Mouse (Mus musculus): ENCODE results near the gene Cryga. TPM values are rescaled to one million over a fixed set of nuclear protein-coding genes. Genes with fewer than 3 reads are reported as not detected.
A peak's percentile ranks its signal among the peaks of the same experiment; 100 is the strongest.
"Not testable (repeated sequence)": the region's sequence is repeated elsewhere in the genome, so short reads cannot be mapped to it uniquely, and the experiment has no call there.

Gene Cryga
- total RNA-seq, 1 experiment from 2014 or later: not detected

DNA sequence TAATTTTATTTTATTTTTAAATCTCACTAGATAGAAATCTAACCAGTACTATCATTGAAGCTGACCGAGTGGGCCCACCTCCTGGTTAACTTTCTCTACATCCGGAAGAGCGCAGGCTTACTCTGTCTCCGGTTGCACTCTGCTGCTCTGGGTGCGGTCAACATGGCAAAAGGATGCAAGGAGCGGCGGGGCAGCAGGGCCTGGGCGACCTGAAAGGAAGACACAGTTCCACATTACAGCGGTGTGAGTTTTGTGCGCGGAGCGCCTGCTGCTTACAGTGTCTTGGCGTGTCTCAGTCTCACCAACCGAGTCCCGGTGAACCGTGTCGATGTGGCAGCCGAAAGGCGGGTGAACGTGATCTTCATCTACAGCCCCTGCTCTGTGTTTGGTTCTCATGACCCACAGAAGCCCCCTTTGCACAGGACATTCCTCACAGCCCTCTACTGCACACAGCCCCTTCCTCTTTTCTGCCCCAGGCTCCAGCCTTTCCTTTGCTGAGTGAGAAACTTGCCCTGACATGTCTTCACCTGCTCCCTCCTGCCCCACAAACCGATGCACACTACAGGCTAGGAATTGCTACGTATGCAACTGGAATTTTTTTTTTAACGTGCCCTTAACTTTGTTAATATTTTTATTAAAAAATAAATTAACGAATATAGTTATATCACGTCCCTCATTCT, 6.7 kb upstream of the Cryga start:
- ATAC-seq (replicated peaks in 1 of 2; ENCODE audit: insufficient read depth in 1 of 2, low FRiP score in 2 of 2, low TSS enrichment in 1 of 2, low read depth in 1 of 2, poor library complexity in 2 of 2, severe bottlenecking in 2 of 2): no peak; a peak in 1 of 4 replicates

DNA sequence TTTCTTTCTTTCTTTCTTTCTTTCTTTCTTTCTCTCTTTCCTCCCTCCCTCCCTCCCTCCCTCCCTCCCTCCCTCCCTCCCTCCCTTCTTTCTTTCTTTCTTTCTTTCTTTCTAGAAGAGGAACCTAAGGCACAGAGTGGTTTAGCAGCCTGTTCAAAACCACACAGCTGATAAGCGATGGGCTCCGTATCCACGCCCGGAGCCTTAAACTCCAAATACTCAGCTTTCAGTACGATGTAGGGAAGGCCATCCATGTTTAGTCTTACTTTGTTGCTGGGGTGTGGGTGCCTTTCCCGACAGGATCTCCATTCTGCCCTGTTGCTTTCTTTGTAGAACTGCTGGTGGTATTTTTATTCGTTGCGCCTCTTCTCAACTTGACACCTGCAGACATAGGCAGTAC, 6.0 kb upstream of the Cryga start:
- ATAC-seq (replicated peaks in 1 of 2; ENCODE audit: insufficient read depth in 1 of 2, low FRiP score in 2 of 2, low TSS enrichment in 1 of 2, low read depth in 1 of 2, poor library complexity in 2 of 2, severe bottlenecking in 2 of 2): no peak

GRCm38 (mm10) chr1:65107654-65108279, 4.6 kb upstream of the Cryga start:
- peak in 1 of 2 experiments; percentile 56; a peak in 1 of 4 replicates for ATAC-seq (replicated peaks in 1 of 2; ENCODE audit: insufficient read depth in 1 of 2, low FRiP score in 2 of 2, low TSS enrichment in 1 of 2, low read depth in 1 of 2, poor library complexity in 2 of 2, severe bottlenecking in 2 of 2)

DNA sequence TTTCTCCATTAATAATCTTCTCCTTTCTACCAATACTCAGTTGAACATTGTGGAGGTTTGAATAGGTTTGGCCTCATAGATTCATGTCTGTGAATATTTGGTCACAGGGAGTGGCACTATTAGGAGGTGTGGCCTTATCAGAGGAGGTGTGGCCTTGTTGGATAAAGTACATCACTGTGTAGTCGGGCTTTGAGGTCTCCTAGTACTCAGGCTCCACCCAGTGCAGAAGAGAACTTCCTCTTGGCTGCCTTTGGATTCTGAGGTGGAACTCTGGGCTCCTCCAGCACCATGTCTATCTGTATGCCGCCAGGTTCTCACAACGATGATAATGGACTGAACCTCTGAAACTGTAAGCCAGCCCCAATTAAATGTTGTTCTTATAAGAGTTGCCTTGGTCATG, 6.2 kb downstream of the Cryga start:
- no peak for ATAC-seq (replicated peaks in 1 of 2; ENCODE audit: insufficient read depth in 1 of 2, low FRiP score in 2 of 2, low TSS enrichment in 1 of 2, low read depth in 1 of 2, poor library complexity in 2 of 2, severe bottlenecking in 2 of 2)

DNA sequence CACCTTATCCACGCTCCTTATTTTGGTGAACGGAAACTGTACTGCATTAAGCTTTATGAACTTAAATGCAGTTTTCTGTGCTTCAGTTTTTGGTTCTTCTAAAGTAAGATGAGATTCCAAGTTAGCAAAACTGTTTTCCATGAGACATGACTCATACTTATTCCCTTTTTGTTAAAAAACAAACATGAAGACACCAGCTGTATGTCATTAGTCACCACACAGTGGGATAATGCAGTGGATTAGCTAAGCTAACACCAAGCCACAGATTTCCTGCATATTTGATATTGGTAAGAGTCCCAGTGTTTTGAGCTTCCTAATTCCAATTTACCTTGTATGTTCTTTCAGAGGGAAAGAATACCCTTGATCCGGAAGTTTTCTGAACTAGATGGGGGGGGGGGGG, 11.6 kb downstream of the Cryga start:
- no peak for ATAC-seq (replicated peaks in 1 of 2; ENCODE audit: insufficient read depth in 1 of 2, low FRiP score in 2 of 2, low TSS enrichment in 1 of 2, low read depth in 1 of 2, poor library complexity in 2 of 2, severe bottlenecking in 2 of 2)

DNA sequence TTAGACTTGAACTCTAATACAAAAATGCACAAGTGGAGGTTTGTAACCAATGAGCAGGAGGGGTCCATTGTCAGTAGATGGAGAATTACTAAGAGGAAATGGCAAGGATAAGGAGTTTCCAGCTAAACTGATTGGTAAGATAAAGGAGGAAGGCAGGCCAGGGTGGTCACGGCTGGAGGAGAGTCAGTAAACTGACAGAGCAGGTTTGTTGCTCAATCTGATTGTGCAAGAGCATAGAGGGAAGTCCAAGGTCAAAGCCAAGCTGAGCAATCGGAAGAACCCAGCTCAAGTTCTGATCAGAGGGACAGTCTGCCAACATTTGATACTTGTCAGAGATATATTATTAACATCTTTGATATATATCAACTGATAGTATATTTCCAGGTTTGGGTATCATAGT, 12.8 kb downstream of the Cryga start:
- peak; percentile 46 to 78; a peak in 3 of 4 replicates for ATAC-seq (replicated peaks in 1 of 2; ENCODE audit: insufficient read depth in 1 of 2, low FRiP score in 2 of 2, low TSS enrichment in 1 of 2, low read depth in 1 of 2, poor library complexity in 2 of 2, severe bottlenecking in 2 of 2)

DNA sequence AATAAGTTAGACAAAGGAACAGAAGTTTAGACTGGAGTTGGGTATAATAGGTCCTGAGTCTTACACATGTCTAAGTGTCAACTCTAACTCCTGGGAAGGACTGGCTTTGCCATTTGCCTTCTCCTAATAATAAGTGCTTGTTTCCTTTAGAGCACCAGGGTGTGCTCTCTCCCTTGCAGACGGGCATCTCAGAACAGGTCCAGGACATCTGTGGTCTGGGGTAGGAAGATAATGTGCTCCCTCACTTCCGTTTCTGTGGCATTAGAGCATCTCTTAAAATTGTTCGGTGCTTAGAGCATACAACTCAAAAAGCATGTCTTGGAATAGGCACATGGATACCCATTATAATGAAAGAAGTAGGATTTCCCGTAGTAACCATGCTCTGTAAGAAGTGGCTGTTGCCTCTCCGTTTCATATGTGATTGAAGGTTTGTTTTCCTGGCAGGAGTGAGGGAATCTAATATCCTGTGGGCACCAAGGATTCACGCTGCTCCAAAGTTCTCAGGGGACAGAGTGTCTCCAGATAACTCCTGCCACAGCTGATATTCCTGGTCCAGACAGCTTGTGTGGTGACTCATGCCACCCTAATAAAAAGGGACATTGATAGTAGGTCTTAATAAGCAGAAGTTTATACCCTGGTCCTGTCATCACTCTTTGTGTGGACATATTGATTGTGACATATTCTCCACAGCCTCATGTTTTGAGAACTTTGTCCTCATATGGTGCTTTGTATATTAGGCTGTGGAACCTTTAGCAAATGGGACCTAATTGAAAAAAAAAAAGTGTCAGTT, 14.4 kb downstream of the Cryga start:
- ATAC-seq (replicated peaks in 1 of 2; ENCODE audit: insufficient read depth in 1 of 2, low FRiP score in 2 of 2, low TSS enrichment in 1 of 2, low read depth in 1 of 2, poor library complexity in 2 of 2, severe bottlenecking in 2 of 2): peak in 1 of 2 experiments; percentile 70; a peak in 1 of 4 replicates

- no peak for ATAC-seq (replicated peaks in 1 of 2; ENCODE audit: insufficient read depth in 1 of 2, low FRiP score in 2 of 2, low TSS enrichment in 1 of 2, low read depth in 1 of 2, poor library complexity in 2 of 2, severe bottlenecking in 2 of 2)
Observed at GRCm38 (mm10) chr1:65082188-65082587, 21.0 kb downstream of the Cryga start, which contains the start of gene Crygb. Crygb (minus strand) TSS chr1:65082288.

DNA sequence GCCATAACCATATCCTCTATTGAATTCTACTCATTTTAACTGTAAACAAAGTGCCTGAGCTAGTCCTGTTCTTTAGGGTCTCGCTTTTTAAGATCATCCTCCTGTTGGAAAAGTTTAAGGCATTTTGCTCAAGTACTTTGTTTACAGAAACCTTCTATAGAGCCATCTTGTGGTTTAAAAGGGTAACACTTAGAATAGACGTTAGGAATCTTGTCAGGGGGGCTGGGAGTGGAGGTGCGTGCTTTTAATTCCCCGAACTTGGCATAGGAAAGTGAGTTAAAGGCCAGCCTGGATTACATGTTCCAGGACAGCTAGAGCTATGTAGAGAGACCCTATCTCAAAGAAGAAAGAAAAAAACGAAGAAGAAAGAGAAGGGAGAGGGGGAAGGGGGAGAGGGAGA, 27.6 kb downstream of the Cryga start:
- no peak for ATAC-seq (replicated peaks in 1 of 2; ENCODE audit: insufficient read depth in 1 of 2, low FRiP score in 2 of 2, low TSS enrichment in 1 of 2, low read depth in 1 of 2, poor library complexity in 2 of 2, severe bottlenecking in 2 of 2)

- ATAC-seq (replicated peaks in 1 of 2; ENCODE audit: insufficient read depth in 1 of 2, low FRiP score in 2 of 2, low TSS enrichment in 1 of 2, low read depth in 1 of 2, poor library complexity in 2 of 2, severe bottlenecking in 2 of 2): no peak
Observed at GRCm38 (mm10) chr1:65073589-65073988, 29.6 kb downstream of the Cryga start, which contains the start of gene Crygc. Crygc (minus strand) TSS chr1:65073689.

- ATAC-seq (replicated peaks in 1 of 2; ENCODE audit: insufficient read depth in 1 of 2, low FRiP score in 2 of 2, low TSS enrichment in 1 of 2, low read depth in 1 of 2, poor library complexity in 2 of 2, severe bottlenecking in 2 of 2): no peak
Observed at GRCm38 (mm10) chr1:65067842-65068241, 35.3 kb downstream of the Cryga start.

GRCm38 (mm10) chr1:65064201-65064600, 39.0 kb downstream of the Cryga start:
- no peak for ATAC-seq (replicated peaks in 1 of 2; ENCODE audit: insufficient read depth in 1 of 2, low FRiP score in 2 of 2, low TSS enrichment in 1 of 2, low read depth in 1 of 2, poor library complexity in 2 of 2, severe bottlenecking in 2 of 2)

DNA sequence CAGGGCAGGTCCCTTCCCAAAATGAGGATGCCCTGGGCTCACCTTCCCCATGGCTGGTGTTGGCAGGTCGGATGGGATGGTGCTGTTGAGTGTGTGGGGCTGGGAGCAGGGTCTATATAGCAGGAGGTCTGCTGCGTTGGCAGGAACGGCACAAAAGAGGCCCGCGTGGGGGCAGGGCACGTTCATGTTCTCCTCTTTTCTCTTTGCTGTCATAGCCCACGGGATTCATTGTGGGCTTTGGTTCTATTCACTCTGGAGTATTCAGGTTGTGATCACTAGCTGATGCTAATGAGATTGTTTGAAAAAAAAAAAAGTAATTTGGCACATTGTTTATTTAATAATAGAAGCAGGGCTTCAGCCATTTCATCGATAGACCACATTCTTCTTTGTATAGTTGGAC, 39.8 kb downstream of the Cryga start, which contains the start of gene Crygd:
Gene Crygd (minus strand): TSS at position 101 of the 400 bp plus-strand sequence.
- ATAC-seq (replicated peaks in 1 of 2; ENCODE audit: insufficient read depth in 1 of 2, low FRiP score in 2 of 2, low TSS enrichment in 1 of 2, low read depth in 1 of 2, poor library complexity in 2 of 2, severe bottlenecking in 2 of 2): no peak

- ATAC-seq (replicated peaks in 1 of 2; ENCODE audit: insufficient read depth in 1 of 2, low FRiP score in 2 of 2, low TSS enrichment in 1 of 2, low read depth in 1 of 2, poor library complexity in 2 of 2, severe bottlenecking in 2 of 2): no peak
Observed at GRCm38 (mm10) chr1:65052140-65052539, 51.0 kb downstream of the Cryga start.

- ATAC-seq (replicated peaks in 1 of 2; ENCODE audit: insufficient read depth in 1 of 2, low FRiP score in 2 of 2, low TSS enrichment in 1 of 2, low read depth in 1 of 2, poor library complexity in 2 of 2, severe bottlenecking in 2 of 2): no peak
Observed at GRCm38 (mm10) chr1:65051696-65052095, 51.5 kb downstream of the Cryga start.

GRCm38 (mm10) chr1:65050952-65051351, 52.2 kb downstream of the Cryga start, which contains the start of gene Cryge:
Cryge (minus strand) TSS chr1:65051149.
- ATAC-seq (replicated peaks in 1 of 2; ENCODE audit: insufficient read depth in 1 of 2, low FRiP score in 2 of 2, low TSS enrichment in 1 of 2, low read depth in 1 of 2, poor library complexity in 2 of 2, severe bottlenecking in 2 of 2): not testable (repeated sequence)
